Mouse (Mus musculus) CH12.LX (cell line): ENCODE results near the gene Zbtb38. TPM values are rescaled to one million over a fixed set of nuclear protein-coding genes. Genes with fewer than 3 reads are reported as not detected.
"Not testable (repeated sequence)": the region's sequence is repeated elsewhere in the genome, so short reads cannot be mapped to it uniquely, and the experiment has no call there.

Experiments
- DNase-seq: peaks from one replicate; pipeline ENCODE4 v3.0.0-alpha.2; 2013; ENCODE audit errors: extremely low read depth
- H3K27ac ChIP-seq: 2 replicates; pipeline ENCODE4 v1.5.1; 2012; ENCODE audit warnings: low read depth, mild to moderate bottlenecking, control low read depth, moderate library complexity; ENCODE audit not compliant: insufficient read depth
- H3K27me3 ChIP-seq: replicated peaks from 2 replicates; pipeline ENCODE3; 2012; ENCODE audit warnings: inconsistent platforms
- H3K36me3 ChIP-seq, 2 experiments: replicated peaks in 1 of 2; 2 replicates each; pipeline versions ENCODE3 to v1.6.1; 2012; ENCODE audit warnings: inconsistent platforms in 1 of 2, low read length in 1 of 2, mild to moderate bottlenecking in 1 of 2, mixed read lengths in 1 of 2, moderate library complexity in 1 of 2; ENCODE audit not compliant: control insufficient read depth in 1 of 2, insufficient read depth in 1 of 2
- H3K4me1 ChIP-seq, 2 experiments: 2 replicates each; pipeline ENCODE4 v1.6.1; 2012; ENCODE audit warnings: inconsistent platforms in 1 of 2, moderate library complexity in 1 of 2; ENCODE audit not compliant: insufficient read depth in 2 of 2, control insufficient read depth in 1 of 2
- H3K4me2 ChIP-seq: 2 replicates; pipeline ENCODE4 v1.6.1; 2012; ENCODE audit warnings: low read depth, mild to moderate bottlenecking, control low read depth; ENCODE audit not compliant: poor library complexity, insufficient read depth, severe bottlenecking
- H3K4me3 ChIP-seq, 3 experiments: fragments of 150-350 bp in 1 of 3; sonication (generic) in 1 of 3; replicated peaks in 1 of 3; 2 replicates each; pipeline versions ENCODE3 to v1.5.1; 2011 to 2012; ENCODE audit warnings: low read depth in 2 of 3, low read length in 2 of 3, mild to moderate bottlenecking in 2 of 3, moderate library complexity in 2 of 3, control low read depth in 1 of 3, improper control_type of control experiment in 1 of 3, inconsistent platforms in 1 of 3, mixed read lengths in 1 of 3; ENCODE audit not compliant: poor library complexity in 1 of 3
- H3K79me2 ChIP-seq: replicated peaks from 2 replicates; pipeline ENCODE4 v1.6.1; 2012; ENCODE audit warnings: mild to moderate bottlenecking, moderate library complexity; ENCODE audit not compliant: control insufficient read depth, poor library complexity, insufficient read depth, severe bottlenecking; ENCODE audit errors: extremely low read depth
- H3K9ac ChIP-seq: 2 replicates; pipeline ENCODE4 v1.6.1; 2012; ENCODE audit warnings: low read depth, mild to moderate bottlenecking, control low read depth, moderate library complexity; ENCODE audit not compliant: insufficient read depth
- H3K9me3 ChIP-seq: replicated peaks from 2 replicates; pipeline ENCODE3; 2012; ENCODE audit warnings: low read length, inconsistent platforms, mixed read lengths
- BHLHE40 ChIP-seq: IDR thresholded peaks from 2 replicates; pipeline ENCODE4 v1.6.1; 2011; ENCODE audit warnings: mild to moderate bottlenecking, low read depth, low read length, improper control_type of control experiment
- CHD1 ChIP-seq: IDR thresholded peaks from 2 replicates; pipeline ENCODE4 v1.6.1; 2012; ENCODE audit warnings: low read depth, low read length, improper control_type of control experiment, inconsistent platforms
- CTCF ChIP-seq, 2 experiments: IDR thresholded peaks in 1 of 2; conservative IDR thresholded peaks in 1 of 2; 2 replicates each; pipeline ENCODE4 v1.5.1; 2011 to 2012; ENCODE audit warnings: low read depth in 2 of 2, low read length in 2 of 2, improper control_type of control experiment in 1 of 2, inconsistent platforms in 1 of 2, mild to moderate bottlenecking in 1 of 2, moderate library complexity in 1 of 2
- E2F4 ChIP-seq: IDR thresholded peaks from 2 replicates; pipeline ENCODE4 v1.6.1; 2011; ENCODE audit warnings: low read depth, low read length, improper control_type of control experiment; ENCODE audit not compliant: insufficient replicate concordance
- ELF1 ChIP-seq: IDR thresholded peaks from 2 replicates; pipeline ENCODE4 v1.6.1; 2014; ENCODE audit warnings: low read depth, mild to moderate bottlenecking, inconsistent platforms, low read length, improper control_type of control experiment
- ETS1 ChIP-seq: conservative IDR thresholded peaks from 2 replicates; pipeline ENCODE4 v1.6.1; 2012; ENCODE audit warnings: low read depth, mild to moderate bottlenecking, inconsistent platforms, low read length, improper control_type of control experiment, moderate library complexity
- GABPA ChIP-seq: IDR thresholded peaks from 2 replicates; pipeline ENCODE4 v1.6.1; 2012; ENCODE audit warnings: low read depth, low read length, improper control_type of control experiment, inconsistent platforms; ENCODE audit not compliant: insufficient replicate concordance
- JUN ChIP-seq: IDR thresholded peaks from 2 replicates; pipeline ENCODE4 v1.6.1; 2011; ENCODE audit warnings: low read depth, mild to moderate bottlenecking, low read length, improper control_type of control experiment, moderate library complexity; ENCODE audit not compliant: insufficient read depth
- JUND ChIP-seq: conservative IDR thresholded peaks from 2 replicates; pipeline ENCODE4 v1.6.1; 2011; ENCODE audit warnings: low read depth, low read length, improper control_type of control experiment
- MAFK ChIP-seq: IDR thresholded peaks from 2 replicates; pipeline ENCODE4 v1.6.1; 2011; ENCODE audit warnings: low read length, improper control_type of control experiment; ENCODE audit not compliant: insufficient replicate concordance
- MAZ ChIP-seq: IDR thresholded peaks from 2 replicates; pipeline ENCODE4 v1.6.1; 2012; ENCODE audit warnings: low read depth, mild to moderate bottlenecking, inconsistent platforms, low read length, improper control_type of control experiment, moderate library complexity
- MEF2A ChIP-seq: IDR thresholded peaks from 2 replicates; pipeline ENCODE4 v1.6.1; 2014; ENCODE audit warnings: low read depth, mild to moderate bottlenecking, inconsistent platforms, low read length, improper control_type of control experiment, borderline replicate concordance
- MXI1 ChIP-seq: IDR thresholded peaks from 2 replicates; pipeline ENCODE4 v1.6.1; 2011; ENCODE audit warnings: mild to moderate bottlenecking, low read depth, low read length, improper control_type of control experiment
- NELFE ChIP-seq: IDR thresholded peaks from 2 replicates; pipeline ENCODE4 v1.6.1; 2011; ENCODE audit warnings: low read depth, low read length, improper control_type of control experiment
- NRF1 ChIP-seq: IDR thresholded peaks from 2 replicates; pipeline ENCODE4 v1.6.1; 2014; ENCODE audit warnings: low read depth, mild to moderate bottlenecking, inconsistent platforms, low read length, improper control_type of control experiment, moderate library complexity
- PAX5 ChIP-seq: IDR thresholded peaks from 2 replicates; pipeline ENCODE4 v1.6.1; 2012; ENCODE audit warnings: low read length, inconsistent platforms, mixed read lengths
- POLR2A ChIP-seq: IDR thresholded peaks from 2 replicates; pipeline ENCODE4 v1.6.1; 2011; ENCODE audit warnings: low read depth, mild to moderate bottlenecking, improper control_type of control experiment, low read length
- POLR2AphosphoS2 ChIP-seq: IDR thresholded peaks from 2 replicates; pipeline ENCODE4 v1.6.1; 2011; ENCODE audit warnings: low read depth, low read length, improper control_type of control experiment
- RCOR1 ChIP-seq: conservative IDR thresholded peaks from 2 replicates; pipeline ENCODE4 v1.6.1; 2012; ENCODE audit warnings: low read depth, mild to moderate bottlenecking, inconsistent platforms, low read length, improper control_type of control experiment
- SIN3A ChIP-seq: IDR thresholded peaks from 2 replicates; pipeline ENCODE4 v1.6.1; 2012; ENCODE audit warnings: low read length, improper control_type of control experiment, inconsistent platforms
- SMC3 ChIP-seq: IDR thresholded peaks from 2 replicates; pipeline ENCODE4 v1.6.1; 2011; ENCODE audit warnings: low read depth, low read length, improper control_type of control experiment
- TBP ChIP-seq: conservative IDR thresholded peaks from 2 replicates; pipeline ENCODE4 v1.6.1; 2011; ENCODE audit warnings: low read depth, low read length, improper control_type of control experiment
- TCF12 ChIP-seq: IDR thresholded peaks from 2 replicates; pipeline ENCODE4 v1.6.1; 2014; ENCODE audit warnings: low read depth, mild to moderate bottlenecking, inconsistent platforms, low read length, improper control_type of control experiment
- UBTF ChIP-seq: IDR thresholded peaks from 2 replicates; pipeline ENCODE4 v1.6.1; 2012; ENCODE audit warnings: low read depth, mild to moderate bottlenecking, inconsistent platforms, low read length, improper control_type of control experiment, moderate library complexity
- USF2 ChIP-seq: conservative IDR thresholded peaks from 2 replicates; pipeline ENCODE4 v1.6.1; 2011; ENCODE audit warnings: low read depth, low read length, improper control_type of control experiment
- ZC3H11A ChIP-seq: IDR thresholded peaks from 2 replicates; pipeline ENCODE4 v1.6.1; 2012; ENCODE audit warnings: low read depth, mild to moderate bottlenecking, inconsistent platforms, low read length, improper control_type of control experiment
- ZKSCAN1 ChIP-seq: IDR thresholded peaks from 2 replicates; pipeline ENCODE4 v1.6.1; 2012; ENCODE audit warnings: low read depth, inconsistent platforms, low read length, improper control_type of control experiment, borderline replicate concordance
- ZMIZ1 ChIP-seq: IDR thresholded peaks from 2 replicates; pipeline ENCODE4 v1.6.1; 2012; ENCODE audit warnings: low read depth, mild to moderate bottlenecking, inconsistent platforms, low read length, improper control_type of control experiment
- ZNF384 ChIP-seq: IDR thresholded peaks from 2 replicates; pipeline ENCODE4 v1.6.1; 2012; ENCODE audit warnings: low read depth, low read length, improper control_type of control experiment, inconsistent platforms
- dilution Hi-C: fragments of 300-500 bp; cut with MboI; formaldehyde crosslinking; loops from 2 replicates; pipeline ENCODE4 v1.14.3; 2020; ENCODE audit warnings: low sequenced_read_pairs; ENCODE audit not compliant: extremely low pct_unique_long_range_greater_than_20kb, extremely low pct_ligation_motif_present
- in situ Hi-C: fragments of 300-500 bp; cut with MboI; formaldehyde crosslinking; loops from 3 replicates; pipeline ENCODE4 v1.14.3; 2019; ENCODE audit warnings: low sequenced_read_pairs, low pct_ligation_motif_present, low pct_unique_long_range_greater_than_20kb, mixed read lengths
- polyA plus RNA-seq: library from polyadenylated mRNA; unstranded; fragments of >175 nt; gene quantifications from 2 replicates; pipeline ENCODE4 v1.2.1, GENCODE M21; 2012; ENCODE audit warnings: low read depth; ENCODE audit not compliant: insufficient read length
- total RNA-seq, 2 experiments: library from RNA; depleted of rRNA; stranded (reverse); fragments of 300-350 nt in 1 of 2; fragments of >200 nt in 1 of 2; gene quantifications; 2 replicates each; pipeline ENCODE4 v1.2.3; 2012 to 2014

Zbtb38 gene
- total and polyA plus RNA-seq, 3 experiments = 51.7 to 102 (median 68.8) TPM

DNA sequence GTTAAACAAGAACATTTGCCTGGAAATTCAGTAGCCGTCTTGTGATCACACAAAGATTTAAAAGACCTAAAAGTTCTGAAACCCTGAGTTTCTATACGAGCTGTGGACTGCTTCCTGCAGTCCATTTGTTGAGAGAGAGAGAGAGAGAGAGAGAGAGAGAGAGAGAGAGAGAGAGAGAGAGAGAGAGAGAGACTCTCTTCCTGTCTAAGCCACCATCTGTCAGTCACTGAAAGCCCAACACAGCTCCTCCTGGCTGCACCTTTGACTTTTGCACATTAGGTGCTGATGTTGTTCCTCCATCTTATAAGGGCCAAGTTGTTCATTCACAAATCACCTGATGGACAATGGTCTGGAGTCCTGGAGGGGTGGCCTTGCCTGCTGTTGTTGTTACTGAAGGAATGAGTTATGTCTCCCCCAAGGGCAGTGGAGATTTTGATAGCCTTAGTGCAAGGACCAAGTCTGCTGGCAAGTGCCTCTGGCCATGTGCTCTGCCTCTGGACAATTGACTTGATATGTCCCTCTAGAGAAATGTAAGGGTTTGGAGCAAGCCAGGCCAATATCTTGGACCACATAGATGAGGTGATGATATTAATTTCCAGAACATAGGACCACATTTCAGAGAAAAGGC lies 105.8 kb downstream of the Zbtb38 start:
- dilution Hi-C loops = no loop called here
- H3K9ac ChIP-seq = peak overlapping the region; percentile 13; the same call in 1 of the 2 replicates

GRCm38 (mm10) chr9:96644840-96645239 lies 107.8 kb downstream of the Zbtb38 start:
- Histone ChIP-seq H3K4me2 (no peak overlapping the region), H3K79me2 (no peaks in the 10 kb centered on the region), H3K27me3 (no peaks in the 10 kb centered on the region)

More for the DNA sequence above, 105.8 kb downstream of the Zbtb38 start:
- Histone ChIP-seq H3K79me2 (no peaks in the 10 kb centered on the region), H3K4me3 (no peak overlapping the region), H3K36me3 (no peaks in the 10 kb centered on the region), H3K27ac (no peak overlapping the region), H3K4me1 (peaks cover 9 to 16% of the 10 kb centered on the region in 2 experiments), H3K9me3 (peaks cover 2% of the 10 kb centered on the region), H3K4me2 (peak overlapping the region; percentile 39; the same call in 1 of the 2 replicates), H3K27me3 (no peaks in the 10 kb centered on the region)
- in situ Hi-C loops = no loop called here
- no peak for DNase-seq
- TF ChIP-seq NELFE = no peak
- peak; percentile 14; the same call in 1 of the 2 replicates for TF ChIP-seq SMC3
- peak in 1 of 2 experiments; percentile 44; a peak in 2 of 4 replicates for TF ChIP-seq CTCF (conservative IDR thresholded peaks at IDR 0.05 in 1 of 2, IDR thresholded peaks at IDR 0.05 in 1 of 2; ENCODE audit: low read depth in 2 of 2, low read length in 2 of 2)
- no peak for TF ChIP-seq CHD1
- peak; percentile 85 for TF ChIP-seq JUND
- TF ChIP-seq TBP = no peak
- TF ChIP-seq ZKSCAN1 = no peak
- no peak for TF ChIP-seq MAFK
- TF ChIP-seq GABPA = no peak
- no peak for TF ChIP-seq RCOR1
- TF ChIP-seq ETS1 = no peak
- TF ChIP-seq SIN3A = no peak
- TF ChIP-seq PAX5 = no peak
- 0 out of 2 replicates have a peak, but pooled peaks have one; percentile 60 for TF ChIP-seq ELF1

DNA sequence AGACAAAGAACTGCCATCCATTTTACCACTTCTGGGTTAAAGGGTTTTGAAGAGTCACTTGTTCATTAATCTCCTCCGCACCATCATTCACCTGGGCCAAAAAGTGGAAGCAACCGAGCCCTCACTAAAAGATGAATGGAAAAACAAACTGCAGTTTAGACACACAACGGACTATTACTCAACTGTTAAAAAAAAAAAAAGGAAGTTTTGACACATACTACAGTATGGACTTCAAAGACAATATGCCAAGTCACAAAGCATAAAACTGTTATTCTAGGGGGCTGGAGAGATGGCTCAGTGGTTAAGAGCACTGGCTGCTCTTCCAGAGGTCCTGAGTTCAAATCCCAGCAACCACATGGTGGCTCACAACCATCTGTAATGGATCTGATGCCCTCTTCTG lies 108.6 kb downstream of the Zbtb38 start:
- H3K27me3 ChIP-seq, H3K4me3 ChIP-seq, dilution Hi-C loops, H3K27ac ChIP-seq, H3K79me2 ChIP-seq, H3K9me3 ChIP-seq, H3K9ac ChIP-seq, H3K36me3 ChIP-seq, in situ Hi-C loops, DNase-seq, H3K4me2 ChIP-seq: not testable (repeated sequence)
- H3K4me1 ChIP-seq = peaks cover 4 to 11% of the 10 kb centered on the region in 2 experiments; a peak in 2 of 4 replicates

More at GRCm38 (mm10) chr9:96644840-96645239, 107.8 kb downstream of the Zbtb38 start:
- no peak overlapping the region for H3K4me3 ChIP-seq
- H3K9ac ChIP-seq = no peak overlapping the region
- dilution Hi-C loops = no loop called here
- H3K9me3 ChIP-seq = peaks cover 2% of the 10 kb centered on the region
- H3K27ac ChIP-seq = no peak overlapping the region
- H3K36me3 ChIP-seq = no peaks in the 10 kb centered on the region
- in situ Hi-C loops = no loop called here
- no peak for DNase-seq
- peaks cover 5 to 12% of the 10 kb centered on the region in 2 experiments for H3K4me1 ChIP-seq
- TF ChIP-seq ZC3H11A = no peak
- no peak for TF ChIP-seq ZNF384
- no peak for TF ChIP-seq ZKSCAN1
- no peak for TF ChIP-seq E2F4
- TF ChIP-seq POLR2AphosphoS2 = no peak
- TF ChIP-seq MAZ = no peak
- TF ChIP-seq POLR2A = no peak
- no peak for TF ChIP-seq JUN
- TF ChIP-seq SMC3 = no peak
- no peak for TF ChIP-seq ZMIZ1
- no peak for TF ChIP-seq MEF2A
- TF ChIP-seq MXI1 = no peak
- TF ChIP-seq UBTF = no peak
- no peak for TF ChIP-seq BHLHE40
- TF ChIP-seq USF2 = no peak
- TF ChIP-seq ETS1 = no peak
- TF ChIP-seq ELF1 = no peak
- no peak for TF ChIP-seq NRF1
- TF ChIP-seq TCF12 = no peak
- no peak for TF ChIP-seq RCOR1
- TF ChIP-seq, all 38 proteins: peak for 0
